Comparison of ENCODE assay signal across 8 mouse cellular contexts in the genomic region with DNA sequence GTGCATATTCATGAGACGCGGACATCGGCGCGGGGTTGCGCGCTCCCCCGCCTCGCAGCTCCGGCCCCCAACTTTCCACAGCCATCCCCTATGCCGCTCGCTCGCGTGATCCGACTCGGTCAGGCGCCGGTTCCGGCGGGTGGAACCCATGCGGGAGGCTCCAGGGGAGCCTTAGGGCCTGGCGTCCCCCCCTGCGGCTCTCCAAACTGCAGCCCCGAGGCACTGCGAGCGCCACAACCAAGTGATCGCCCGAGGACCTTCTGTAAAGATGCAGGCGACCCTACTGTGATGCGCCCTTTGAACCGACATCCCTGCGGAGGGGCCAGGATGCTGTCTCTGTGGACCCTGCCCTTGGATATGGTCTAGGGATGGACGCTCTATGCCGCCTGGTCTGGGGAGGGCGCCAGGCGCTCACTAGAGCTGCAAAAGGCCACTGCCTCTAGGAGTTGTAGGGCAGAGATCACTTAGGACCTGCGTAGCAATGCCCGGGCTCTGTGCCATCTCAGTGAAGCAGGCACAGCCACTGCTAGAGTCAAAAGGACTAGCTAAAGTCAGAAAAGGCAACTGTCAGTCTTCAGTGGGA. TPM values are rescaled to one million over a fixed set of nuclear protein-coding genes. Genes with fewer than 3 reads are reported as not detected.
DNase-seq lines count a peak whose midpoint lies in the region; ATAC-seq and TF ChIP-seq lines count a peak whose summit lies in the region.

No protein-coding gene starts in this region.

- no peaks in the 10 kb centered on the region for H3K79me2 ChIP-seq in heart, adult 2 months (replicated peaks; ENCODE audit: control insufficient read depth, insufficient read depth, low read length)

- H3K4me1 ChIP-seq in heart, adult 2 months (ENCODE audit: control insufficient read depth, insufficient read depth, low read length): no peaks in the 10 kb centered on the region
- H3K4me1 ChIP-seq in brown adipose tissue, adult 24 weeks (ENCODE audit: control insufficient read depth, insufficient read depth, insufficient read length, low read length): no peaks in the 10 kb centered on the region; the same call in 1 of the 2 replicates
- H3K4me1 ChIP-seq in forebrain, embryonic 14.5 days (ENCODE audit: control insufficient read depth, insufficient read depth, low read length): peaks cover 8% of the 10 kb centered on the region
- H3K4me1 ChIP-seq in lung, embryonic 16.5 days (replicated peaks; ENCODE audit: control insufficient read depth, insufficient read depth, low read length): peaks cover 11% of the 10 kb centered on the region
- no peaks in the 10 kb centered on the region for H3K4me1 ChIP-seq in stomach, postnatal 0 days (replicated peaks; ENCODE audit: control insufficient read depth, insufficient read depth)

- TF ChIP-seq CTCF in heart, adult 2 months (IDR thresholded peaks at IDR 0.05): no peak
- TF ChIP-seq CTCF in stomach, postnatal 0 days (IDR thresholded peaks at IDR 0.05; ENCODE audit: low read depth): peak; percentile 67

- no peak for TF ChIP-seq POLR2A in heart, adult 2 months (IDR thresholded peaks at IDR 0.05; ENCODE audit: insufficient read depth, low read depth, low read length)

- peak overlapping the region; percentile 24 for H3K4me3 ChIP-seq in heart, adult 2 months
- H3K4me3 ChIP-seq in brown adipose tissue, adult 24 weeks (ENCODE audit: insufficient read depth, low read depth, low read length): peak overlapping the region; percentile 59
- peak overlapping the region; percentile 61 for H3K4me3 ChIP-seq in forebrain, embryonic 14.5 days (ENCODE audit: low read depth, low read length)
- peak overlapping the region; percentile 66 for H3K4me3 ChIP-seq in lung, embryonic 16.5 days (ENCODE audit: low read length)
- H3K4me3 ChIP-seq in stomach, postnatal 0 days (ENCODE audit: low read depth, low read length): peak overlapping the region; percentile 58

- peak overlapping the region; percentile 90 for H3K4me2 ChIP-seq in forebrain, embryonic 14.5 days (ENCODE audit: low read length)
- peak overlapping the region; percentile 93 for H3K4me2 ChIP-seq in lung, embryonic 16.5 days (ENCODE audit: low read depth, low read length)
- H3K4me2 ChIP-seq in stomach, postnatal 0 days (replicated peaks; ENCODE audit: low read depth): peak overlapping the region; percentile 93

- H3K9me3 ChIP-seq in forebrain, embryonic 14.5 days (replicated peaks; ENCODE audit: control insufficient read depth, low read length): no peaks in the 10 kb centered on the region
- no peaks in the 10 kb centered on the region for H3K9me3 ChIP-seq in lung, embryonic 16.5 days (ENCODE audit: control insufficient read depth, low read length)
- no peaks in the 10 kb centered on the region for H3K9me3 ChIP-seq in stomach, postnatal 0 days (ENCODE audit: control insufficient read depth, low read length)

- intact Hi-C loops in heart, adult 2 months (cut with DNase I): loop anchor here (5.0 kb wide), 2 partner anchors 509 to 576 kb away; no protein-coding TSS in a partner anchor
- intact Hi-C loops in heart, postnatal 25 days (cut with DNase I): loop anchor here (5.0 to 10.0 kb wide), 2 partner anchors 576 to 739 kb away; no protein-coding TSS in a partner anchor

- ATAC-seq in forebrain, embryonic 14.5 days: no peak
- ATAC-seq in lung, embryonic 16.5 days (ENCODE audit: low read depth): peak; percentile 45
- peak; percentile 78 for ATAC-seq in stomach, postnatal 0 days (ENCODE audit: low FRiP score, low TSS enrichment)

- WGBS in heart, adult 2 months: 2% methylated on average over 38 of the region's 38 CpGs
- 1% methylated on average over 38 of the region's 38 CpGs for WGBS in forebrain, embryonic 14.5 days
- 1% methylated on average over 38 of the region's 38 CpGs for WGBS in lung, embryonic 16.5 days
- under 1% methylated on average over 37 of the region's 38 CpGs for WGBS in stomach, postnatal 0 days

- H3K36me3 ChIP-seq in heart, adult 2 months (ENCODE audit: control insufficient read depth, insufficient read depth, low read length): no peaks in the 10 kb centered on the region
- no peaks in the 10 kb centered on the region for H3K36me3 ChIP-seq in forebrain, embryonic 14.5 days (ENCODE audit: control insufficient read depth, insufficient read depth, low read length)
- H3K36me3 ChIP-seq in lung, embryonic 16.5 days (ENCODE audit: control insufficient read depth, insufficient read depth, low read length): no peaks in the 10 kb centered on the region
- H3K36me3 ChIP-seq in stomach, postnatal 0 days (ENCODE audit: control insufficient read depth, insufficient read depth, low read length): no peaks in the 10 kb centered on the region

- TF ChIP-seq EP300 in heart, adult 2 months (IDR thresholded peaks at IDR 0.05; ENCODE audit: insufficient read depth, low read depth, low read length): no peak
- TF ChIP-seq EP300 in stomach, postnatal 0 days (optimal IDR thresholded peaks at IDR 0.05): no peak

- H3K27me3 ChIP-seq in heart, adult 2 months (ENCODE audit: control insufficient read depth, insufficient read depth, low read length): peaks cover 12% of the 10 kb centered on the region
- peaks cover 12% of the 10 kb centered on the region for H3K27me3 ChIP-seq in forebrain, embryonic 14.5 days (replicated peaks; ENCODE audit: control insufficient read depth, insufficient read depth, low read length)
- H3K27me3 ChIP-seq in lung, embryonic 16.5 days (ENCODE audit: control insufficient read depth, insufficient read depth, low read depth, low read length): peaks cover 42% of the 10 kb centered on the region
- H3K27me3 ChIP-seq in stomach, postnatal 0 days (ENCODE audit: control insufficient read depth, insufficient read depth, low read length): peaks cover 5% of the 10 kb centered on the region; the same call in 1 of the 2 replicates

- no peak overlapping the region for H3K27ac ChIP-seq in heart, adult 2 months
- H3K27ac ChIP-seq in brown adipose tissue, adult 24 weeks (replicated peaks; ENCODE audit: low read depth, low read length): no peak overlapping the region
- H3K27ac ChIP-seq in forebrain, embryonic 14.5 days (ENCODE audit: low read depth, low read length): peak overlapping the region; percentile 36; the same call in 1 of the 2 replicates
- H3K27ac ChIP-seq in lung, embryonic 16.5 days (ENCODE audit: low read length): no peak overlapping the region
- no peak overlapping the region for H3K27ac ChIP-seq in stomach, postnatal 0 days (replicated peaks)

- no peak overlapping the region for H3K9ac ChIP-seq in heart, adult 2 months (ENCODE audit: low read depth, low read length)
- peak overlapping the region; percentile 75 for H3K9ac ChIP-seq in forebrain, embryonic 14.5 days (ENCODE audit: low read length)
- peak overlapping the region; percentile 59 for H3K9ac ChIP-seq in lung, embryonic 16.5 days (ENCODE audit: low read length)
- H3K9ac ChIP-seq in stomach, postnatal 0 days (ENCODE audit: low read length): peak overlapping the region; percentile 43; the same call in 1 of the 2 replicates

- DNase-seq in heart, adult 2 months: peak in 1 of 2 experiments; percentile 13
- DNase-seq in heart, postnatal 25 days (ENCODE audit: low spot score): no peak
- peak; percentile 46 for DNase-seq in forebrain, embryonic 14.5 days (ENCODE audit: low spot score)
- DNase-seq in kidney, adult 18-20 months: peak; percentile 64
- peak; percentile 62 for DNase-seq in stomach, postnatal 0 days (ENCODE audit: low spot score)
- no peak for DNase-seq in layer of hippocampus, adult 9-10 months (ENCODE audit: low spot score)

RNA-seq across cellular contexts. Expression of a gene that starts 0.4 kb away (rescaled TPM):
- under 1 TPM; 0.37 to 0.39 TPM for total RNA-seq in heart, adult 2 months (2021)
- polyA plus RNA-seq in heart, adult 2 months (2012; rRNA removed): 0.29 and 0.56 TPM in 2 replicates
- total RNA-seq in heart, postnatal 25 days (2021): under 1 TPM; 0.81 to 0.88 TPM
- polyA plus RNA-seq in brown adipose tissue, adult 24 weeks (2012; ENCODE audit: insufficient read depth, insufficient read length, missing spikeins): 0.33 and 0.48 TPM in 2 replicates
- 7.5 and 12.0 TPM in 2 replicates for polyA plus RNA-seq in forebrain, embryonic 14.5 days (2014; fragmentation: Nextera tagmentation; extraction: Ambion mirVana)
- polyA plus RNA-seq in lung, embryonic 16.5 days (2015; fragmentation: Nextera tagmentation; extraction: Ambion mirVana): 1.5 and 1.7 TPM in 2 replicates
- 0.82 and 1.1 TPM in 2 replicates for polyA plus RNA-seq in stomach, postnatal 0 days (2015; fragmentation: Nextera tagmentation; extraction: Ambion mirVana)

Comparison
In these comparisons a context has a peak if more than half of its experiments do, and no peak if none do; other contexts are left out.
1. DNase-seq: peak in forebrain, embryonic 14.5 days (single experiment), kidney, adult 18-20 months (single experiment) and stomach, postnatal 0 days (single experiment); none in heart, postnatal 25 days (single experiment) and layer of hippocampus, adult 9-10 months (single experiment).
2. Peak in every context shown above with its lines, with median percentiles within 50 percentile points of each other: H3K4me3 ChIP-seq and H3K4me2 ChIP-seq.